In the genomic region with DNA sequence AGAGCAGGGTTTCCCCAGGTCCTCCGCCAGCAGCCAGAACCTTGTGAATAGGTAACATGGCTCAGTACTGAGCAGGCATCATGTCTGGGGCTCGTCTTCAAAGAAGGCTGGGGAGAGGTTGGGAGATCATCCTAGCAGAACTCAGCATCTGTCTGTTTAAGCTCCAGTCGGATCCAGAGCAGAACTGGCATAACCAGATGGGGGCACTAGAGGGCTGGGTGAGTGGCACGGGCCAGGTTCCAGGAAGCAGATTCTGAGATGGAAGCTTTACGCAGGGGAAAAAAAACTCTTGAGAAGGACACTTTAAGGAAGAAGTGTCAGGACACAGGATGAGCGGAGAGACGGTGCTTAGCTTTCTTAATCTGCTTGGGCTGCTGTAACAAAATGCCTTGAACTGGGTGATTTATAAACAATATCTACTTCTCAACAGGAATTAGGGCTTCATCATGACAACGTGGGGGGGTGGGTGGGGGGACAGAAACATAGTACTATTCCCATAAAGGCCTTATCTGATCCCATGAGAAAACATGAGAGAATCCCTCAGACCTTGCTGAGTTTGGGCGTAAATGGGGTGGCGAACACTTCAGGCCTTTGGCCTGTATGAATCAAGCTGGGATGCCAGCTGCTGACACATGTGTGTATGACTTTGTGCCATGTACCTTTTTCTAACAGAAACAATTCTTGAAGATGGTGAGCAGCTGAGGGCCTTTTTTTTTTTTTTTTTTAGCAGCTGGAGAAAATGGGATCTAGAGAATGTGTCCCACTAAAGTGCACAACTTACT, we compare ENCODE assay signal across 9 mouse cellular contexts.
DNase-seq lines count a peak whose midpoint lies in the region; ATAC-seq lines count a peak whose summit lies in the region.
"Had no signal": no experiment of that assay in that cellular context is flagged by ENCODE, and none has a peak within 500 bp of the region (broad histone marks: within the 10 kb centered on the region; RNA-seq: fewer than 3 reads in every experiment).

No protein-coding gene starts in this region.

- no peaks in the 10 kb centered on the region for H3K27me3 ChIP-seq in midbrain, embryonic 14.5 days (ENCODE audit: control insufficient read depth, insufficient read depth, low read length)
- no peaks in the 10 kb centered on the region for H3K27me3 ChIP-seq in midbrain, embryonic 13.5 days
- no peaks in the 10 kb centered on the region for H3K27me3 ChIP-seq in hindbrain, embryonic 12.5 days
- H3K27me3 ChIP-seq: embryonic facial prominence, embryonic 13.5 days had no signal

- no peaks in the 10 kb centered on the region for H3K36me3 ChIP-seq in midbrain, embryonic 14.5 days (ENCODE audit: control insufficient read depth, insufficient read depth, low read length)
- no peaks in the 10 kb centered on the region for H3K36me3 ChIP-seq in midbrain, embryonic 13.5 days
- H3K36me3 ChIP-seq in hindbrain, embryonic 12.5 days, result no peaks in the 10 kb centered on the region
- H3K36me3 ChIP-seq: embryonic facial prominence, embryonic 13.5 days had no signal

- ATAC-seq in midbrain, embryonic 14.5 days (ENCODE audit: low FRiP score, low TSS enrichment), result no peak
- ATAC-seq in midbrain, embryonic 13.5 days, result no peak
- no peak for ATAC-seq in hindbrain, embryonic 12.5 days (ENCODE audit: low FRiP score)

- H3K4me1 ChIP-seq in midbrain, embryonic 14.5 days (ENCODE audit: control insufficient read depth, insufficient read depth, low read length), result peaks cover 8% of the 10 kb centered on the region; the same call in 1 of the 2 replicates
- peaks cover 19% of the 10 kb centered on the region for H3K4me1 ChIP-seq in midbrain, embryonic 13.5 days (replicated peaks)
- peaks cover 15% of the 10 kb centered on the region for H3K4me1 ChIP-seq in hindbrain, embryonic 12.5 days

- H3K27ac ChIP-seq in midbrain, embryonic 14.5 days (replicated peaks; ENCODE audit: low read depth, low read length), result no peak overlapping the region
- no peak overlapping the region for H3K27ac ChIP-seq in midbrain, embryonic 13.5 days
- no peak overlapping the region for H3K27ac ChIP-seq in hindbrain, embryonic 12.5 days
- H3K27ac ChIP-seq: embryonic facial prominence, embryonic 13.5 days had no signal

- DNase-seq in midbrain, embryonic 14.5 days, result peak; percentile 59
- DNase-seq in ZHBTc4 (ENCODE audit: low read depth, low spot score), result peak; percentile 61
- peak; percentile 71 to 77 for DNase-seq in cerebellum, adult 18-20 months
- DNase-seq in gastrocnemius, postnatal 14 days, result peak; percentile 48
- DNase-seq in left cerebral cortex, postnatal 25 days (ENCODE audit: low spot score in 2 of 2), result peak; percentile 29 to 56
- DNase-seq in right cerebral cortex, adult 2 months (ENCODE audit: low spot score in 2 of 2), result peak; percentile 58 to 60

- H3K9me3 ChIP-seq in midbrain, embryonic 14.5 days (ENCODE audit: control insufficient read depth, low read length), result no peaks in the 10 kb centered on the region
- H3K9me3 ChIP-seq in midbrain, embryonic 13.5 days, result no peaks in the 10 kb centered on the region
- H3K9me3 ChIP-seq in hindbrain, embryonic 12.5 days (replicated peaks), result no peaks in the 10 kb centered on the region
- H3K9me3 ChIP-seq: embryonic facial prominence, embryonic 13.5 days had no signal

- H3K4me2 ChIP-seq in midbrain, embryonic 14.5 days (ENCODE audit: low read length), result no peak overlapping the region
- no peak overlapping the region for H3K4me2 ChIP-seq in midbrain, embryonic 13.5 days (replicated peaks)
- no peak overlapping the region for H3K4me2 ChIP-seq in hindbrain, embryonic 12.5 days (replicated peaks)
- H3K4me2 ChIP-seq: embryonic facial prominence, embryonic 13.5 days had no signal

- 62% methylated on average over 10 of the region's 10 CpGs for WGBS in midbrain, embryonic 14.5 days
- WGBS in midbrain, embryonic 13.5 days, result 52% methylated on average over 10 of the region's 10 CpGs
- 60% methylated on average over 10 of the region's 10 CpGs for WGBS in hindbrain, embryonic 12.5 days

- H3K9ac ChIP-seq in midbrain, embryonic 14.5 days (replicated peaks; ENCODE audit: low read length), result no peak overlapping the region
- H3K9ac ChIP-seq in midbrain, embryonic 13.5 days (replicated peaks), result no peak overlapping the region
- no peak overlapping the region for H3K9ac ChIP-seq in hindbrain, embryonic 12.5 days
- H3K9ac ChIP-seq: embryonic facial prominence, embryonic 13.5 days had no signal

- H3K4me3 ChIP-seq in midbrain, embryonic 14.5 days (replicated peaks; ENCODE audit: low read depth, low read length), result no peak overlapping the region
- no peak overlapping the region for H3K4me3 ChIP-seq in midbrain, embryonic 13.5 days (replicated peaks)
- no peak overlapping the region for H3K4me3 ChIP-seq in hindbrain, embryonic 12.5 days
- H3K4me3 ChIP-seq: embryonic facial prominence, embryonic 13.5 days had no signal

- intact Hi-C loops in gastrocnemius, postnatal 14 days (cut with DNase I; ENCODE audit: low total_unique reads), result loop anchor here (5.0 kb wide), 1 partner anchor 505 kb away; no protein-coding TSS in a partner anchor
- intact Hi-C loops in left cerebral cortex, postnatal 25 days (cut with DNase I), result loop anchor here (2.0 kb wide), 1 partner anchor 503 kb away; no protein-coding TSS in a partner anchor
